32 mouse cellular contexts compared by ENCODE assay signal in genomic region chr16:30508738-30509137, GRCm38 (mm10). TPM values are rescaled to one million over a fixed set of nuclear protein-coding genes. Genes with fewer than 3 reads are reported as not detected.
"Had no signal": no experiment of that assay in that cellular context is flagged by ENCODE, and none has a peak within 500 bp of the region (broad histone marks: within the 10 kb centered on the region; RNA-seq: fewer than 3 reads in every experiment).

No protein-coding gene starts in this region.

- H3K4me2 ChIP-seq: limb, embryonic 12.5 days; limb, embryonic 13.5 days; limb, embryonic 15.5 days; liver, embryonic 11.5 days; liver, embryonic 12.5 days; liver, embryonic 13.5 days; lung, embryonic 14.5 days; lung, embryonic 15.5 days; midbrain, embryonic 12.5 days; midbrain, embryonic 13.5 days; midbrain, embryonic 15.5 days; neural tube, embryonic 12.5 days had no signal

- ATAC-seq: lung, postnatal 0 days; midbrain, embryonic 13.5 days; midbrain, embryonic 15.5 days; midbrain, embryonic 16.5 days had no signal

- H3K4me3 ChIP-seq: left cerebral cortex, adult 2 months; limb, embryonic 10.5 days; limb, embryonic 12.5 days; limb, embryonic 13.5 days; limb, embryonic 15.5 days; liver, embryonic 12.5 days; liver, embryonic 13.5 days; liver, embryonic 15.5 days; lung, embryonic 15.5 days; megakaryocyte, embryonic 14.5 days; midbrain, embryonic 12.5 days; midbrain, embryonic 13.5 days; midbrain, embryonic 15.5 days; myocyte; neural tube, embryonic 12.5 days had no signal

- H3K9ac ChIP-seq: limb, embryonic 12.5 days; limb, embryonic 13.5 days; limb, embryonic 15.5 days; liver, embryonic 12.5 days; liver, embryonic 13.5 days; liver, embryonic 14.5 days; liver, embryonic 15.5 days; liver, postnatal 0 days; lung, embryonic 14.5 days; lung, embryonic 15.5 days; midbrain, embryonic 12.5 days; midbrain, embryonic 13.5 days; midbrain, embryonic 15.5 days; neural tube, embryonic 12.5 days had no signal

- H3K27me3 ChIP-seq: limb, embryonic 13.5 days; limb, embryonic 15.5 days; liver, embryonic 15.5 days; lung, embryonic 15.5 days; midbrain, embryonic 12.5 days; midbrain, embryonic 15.5 days; neural tube, embryonic 12.5 days had no signal

- H3K27ac ChIP-seq: left cerebral cortex, adult 2 months; limb, embryonic 10.5 days; limb, embryonic 12.5 days; limb, embryonic 13.5 days; limb, embryonic 15.5 days; liver, embryonic 12.5 days; liver, embryonic 14.5 days; lung, embryonic 15.5 days; macrophage; midbrain, embryonic 12.5 days; midbrain, embryonic 13.5 days; midbrain, embryonic 15.5 days; neural tube, embryonic 12.5 days had no signal

- H3K36me3 ChIP-seq: limb, embryonic 10.5 days; limb, embryonic 12.5 days; limb, embryonic 13.5 days; limb, embryonic 15.5 days; liver, embryonic 12.5 days; liver, embryonic 13.5 days; liver, embryonic 15.5 days; lung, embryonic 15.5 days; neural tube, embryonic 12.5 days had no signal

- H3K9me3 ChIP-seq: limb, embryonic 10.5 days; limb, embryonic 12.5 days; limb, embryonic 13.5 days; limb, embryonic 15.5 days; liver, embryonic 12.5 days; liver, embryonic 13.5 days; liver, embryonic 15.5 days; lung, embryonic 15.5 days; midbrain, embryonic 12.5 days; midbrain, embryonic 13.5 days; midbrain, embryonic 15.5 days; neural tube, embryonic 12.5 days had no signal

- DNase-seq: left cerebral cortex, postnatal 4 days; liver; liver, embryonic 13.5 days; liver, postnatal 0 days; lung, adult 18-20 months; lung, adult 2 months; lung, embryonic 14.5 days; lung, postnatal 10 days; lung, postnatal 14 days; lung, postnatal 36 days; lung, postnatal 4 days; midbrain, embryonic 14.5 days had no signal

RNA-seq across cellular contexts. Expression of gene Tmem44, which starts 41.9 kb away (rescaled TPM):
- total RNA-seq: monocyte, adult 5-6 weeks had no signal
- polyA plus RNA-seq: macrophage had no signal
